Mouse (Mus musculus): ENCODE results near the gene Abca7. TPM values are rescaled to one million over a fixed set of nuclear protein-coding genes. Genes with fewer than 3 reads are reported as not detected.

Gene Abca7
- polyA plus RNA-seq, 1 experiment from 2014 or later: 4.0 TPM

DNA sequence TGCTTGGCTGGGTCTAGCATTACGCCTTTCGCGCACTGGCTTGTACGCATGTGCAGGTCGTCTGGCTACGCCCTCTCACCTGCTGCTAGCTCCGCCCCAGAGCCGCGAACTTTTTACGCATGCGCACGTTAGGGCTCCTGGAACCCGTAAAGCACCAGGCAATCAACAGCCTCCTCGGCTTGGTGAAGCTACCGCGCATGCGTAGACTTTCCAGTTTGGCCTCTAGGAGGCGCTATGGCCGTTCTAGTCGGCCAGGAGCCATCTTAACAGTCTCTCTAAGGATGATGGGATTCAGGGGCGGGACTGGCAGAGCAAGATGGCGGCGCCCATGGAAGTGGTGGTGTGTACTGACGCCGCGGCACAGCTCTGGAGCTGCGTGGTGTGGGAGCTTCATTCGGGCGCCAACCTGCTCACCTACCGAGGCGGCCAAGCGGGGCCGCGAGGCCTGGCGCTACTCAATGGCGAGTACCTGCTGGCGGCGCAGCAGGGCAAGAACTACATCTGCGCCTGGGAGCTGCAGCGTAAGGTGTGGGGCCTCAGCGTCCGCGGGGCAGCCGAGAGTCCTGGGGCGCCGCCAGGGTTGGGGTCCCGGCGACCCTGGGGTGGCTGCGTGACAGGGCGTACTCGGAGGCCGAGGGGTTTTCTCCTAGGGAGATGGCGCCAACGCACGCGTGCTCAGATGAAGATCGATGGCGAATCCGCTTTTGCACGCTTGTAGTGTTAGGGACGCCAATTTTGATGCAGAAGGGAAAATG lies 36.3 kb upstream of the Abca7 start, which contains the start of gene Wdr18:
Gene Wdr18, plus strand, starts transcription at position 306 of the 755 bp plus-strand sequence.
- ATAC-seq (ENCODE audit: insufficient number of reproducible peaks, low FRiP score, low TSS enrichment, low read depth): peak; percentile 96
- H3K9me3 ChIP-seq (replicated peaks): no peaks in the 10 kb centered on the region
- peaks cover 14% of the 10 kb centered on the region for H3K4me1 ChIP-seq
- H3K4me2 ChIP-seq (replicated peaks): peak within 1 kb of the TSS; percentile 76
- WGBS: under 1% methylated on average over 61 of the region's 61 CpGs
- peak within 1 kb of the TSS; percentile 77 for H3K27ac ChIP-seq (replicated peaks)
- H3K27me3 ChIP-seq: no peaks in the 10 kb centered on the region
- peak within 1 kb of the TSS; percentile 84 for H3K9ac ChIP-seq
- H3K36me3 ChIP-seq: peaks cover 30% of the 10 kb centered on the region
- H3K4me3 ChIP-seq (replicated peaks): peak within 1 kb of the TSS; percentile 100

DNA sequence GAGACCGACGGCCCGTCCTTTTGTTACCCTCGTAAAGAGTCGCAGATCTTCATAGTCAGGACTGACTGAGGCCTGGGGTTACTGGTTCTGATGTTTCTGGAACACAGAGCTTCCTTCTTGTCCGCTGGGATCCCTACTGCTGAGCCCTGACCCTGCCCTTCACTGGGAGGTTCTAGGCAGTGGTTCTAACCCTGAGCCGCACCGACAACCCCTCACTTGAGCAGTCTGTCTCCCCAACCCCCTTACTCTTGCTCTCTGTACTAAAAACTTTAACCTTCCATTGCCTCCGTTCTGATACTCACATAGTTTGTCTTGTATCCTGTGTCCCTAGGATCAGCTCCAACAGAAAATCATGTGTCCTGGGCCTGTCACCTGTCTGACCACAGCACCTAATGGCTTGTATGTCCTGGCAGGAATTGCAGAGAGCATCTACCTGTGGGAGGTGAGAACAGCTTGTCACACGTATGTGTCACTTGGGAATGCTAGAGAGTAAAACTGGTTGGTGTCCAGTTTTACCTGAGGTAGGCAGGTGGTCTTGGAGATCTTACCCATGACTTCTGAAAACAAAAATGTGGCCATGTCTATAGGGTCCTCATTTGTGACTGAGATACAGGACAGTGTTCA lies 35.5 kb upstream of the Abca7 start:
- ATAC-seq (ENCODE audit: insufficient number of reproducible peaks, low FRiP score, low TSS enrichment, low read depth): no peak
- Histone ChIP-seq H3K4me2 (replicated peaks) (peak overlapping the region; percentile 76), H3K9me3 (replicated peaks) (no peaks in the 10 kb centered on the region), H3K4me1 (peaks cover 14% of the 10 kb centered on the region), H3K4me3 (replicated peaks) (peak overlapping the region; percentile 100), H3K27ac (replicated peaks) (no peak overlapping the region), H3K27me3 (no peaks in the 10 kb centered on the region), H3K9ac (peak overlapping the region; percentile 84), H3K36me3 (peaks cover 37% of the 10 kb centered on the region)
- WGBS: 11% methylated on average over 10 of the region's 10 CpGs

DNA sequence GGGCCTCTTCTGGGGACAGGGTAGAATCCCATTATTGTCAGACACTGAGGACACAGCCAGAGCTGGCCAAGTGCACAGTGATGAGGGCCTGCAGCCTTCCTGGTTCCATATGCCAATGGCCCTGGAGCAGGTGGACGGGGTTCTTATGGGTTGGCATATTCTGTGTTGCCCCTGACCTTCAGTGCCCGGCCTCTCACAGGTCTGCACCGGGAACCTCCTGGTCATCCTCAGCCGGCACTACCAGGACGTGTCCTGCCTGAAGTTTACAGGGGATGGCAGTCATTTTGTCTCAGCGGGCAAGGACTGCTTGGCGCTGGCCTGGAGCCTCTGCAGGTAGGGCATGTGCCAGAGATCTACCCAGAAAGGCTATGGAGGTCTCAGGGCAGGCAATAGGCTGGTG lies 31.6 kb upstream of the Abca7 start:
- 97% methylated on average over 7 of the region's 7 CpGs for WGBS
- no peak for ATAC-seq (ENCODE audit: insufficient number of reproducible peaks, low FRiP score, low TSS enrichment, low read depth)
- peaks cover 60% of the 10 kb centered on the region for H3K36me3 ChIP-seq

DNA sequence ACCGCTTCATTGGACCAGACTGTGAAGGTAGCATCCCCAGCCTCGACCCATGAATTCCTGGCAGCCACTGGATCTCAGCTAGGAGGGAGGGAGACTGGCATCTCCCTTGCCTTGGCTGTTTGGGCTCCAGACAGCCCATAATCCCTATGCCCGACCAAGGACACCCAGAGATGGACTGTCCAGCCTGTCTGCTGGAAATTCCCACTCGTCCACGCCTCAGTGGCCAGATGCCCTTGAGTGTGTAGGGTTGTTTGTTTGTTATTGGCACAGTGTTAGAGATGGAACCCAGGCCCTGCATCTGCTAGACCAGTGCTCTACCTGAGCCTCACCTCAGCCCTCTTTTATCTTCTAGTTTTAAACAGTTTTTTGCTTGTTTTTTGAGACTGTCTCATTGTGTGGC lies 31.0 kb upstream of the Abca7 start:
- Histone ChIP-seq H3K36me3 (peaks cover 60% of the 10 kb centered on the region), H3K9ac (no peak overlapping the region), H3K4me2 (replicated peaks) (no peak overlapping the region), H3K4me1 (peaks cover 17% of the 10 kb centered on the region), H3K9me3 (replicated peaks) (no peaks in the 10 kb centered on the region), H3K4me3 (replicated peaks) (no peak overlapping the region), H3K27ac (replicated peaks) (no peak overlapping the region), H3K27me3 (no peaks in the 10 kb centered on the region)
- no peak for ATAC-seq (ENCODE audit: insufficient number of reproducible peaks, low FRiP score, low TSS enrichment, low read depth)
- WGBS: 82% methylated on average over 5 of the region's 5 CpGs

More for the DNA sequence above, 31.6 kb upstream of the Abca7 start:
- H3K4me1 ChIP-seq: peaks cover 16% of the 10 kb centered on the region
- no peaks in the 10 kb centered on the region for H3K27me3 ChIP-seq
- no peaks in the 10 kb centered on the region for H3K9me3 ChIP-seq (replicated peaks)
- H3K4me3 ChIP-seq (replicated peaks): no peak overlapping the region
- no peak overlapping the region for H3K4me2 ChIP-seq (replicated peaks)
- no peak overlapping the region for H3K27ac ChIP-seq (replicated peaks)
- no peak overlapping the region for H3K9ac ChIP-seq

DNA sequence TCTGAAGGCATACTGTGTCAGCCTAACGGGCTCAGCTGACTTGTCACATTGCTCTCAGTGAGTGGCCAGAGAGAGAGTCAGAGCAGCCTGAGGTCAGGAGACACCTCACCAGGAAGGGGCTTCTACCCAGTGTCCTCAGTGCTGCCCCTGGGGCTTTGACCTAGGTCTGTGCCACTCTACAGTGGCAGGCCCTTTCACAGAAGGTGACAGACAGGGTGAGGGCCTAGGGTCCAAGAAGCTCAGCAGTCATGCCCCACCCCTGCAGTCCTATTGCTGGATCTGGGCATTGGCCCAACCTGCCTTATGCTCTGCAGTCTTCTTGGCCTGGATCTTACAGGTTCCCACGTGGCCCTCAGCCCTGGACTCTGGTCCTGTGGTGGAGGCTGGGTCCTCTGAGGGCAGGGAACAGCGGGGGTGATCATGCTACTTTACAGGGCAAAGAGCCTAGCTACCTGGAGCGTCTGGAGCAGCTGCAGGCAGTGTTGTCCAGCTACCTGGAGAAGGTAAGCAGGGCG lies 29.4 kb upstream of the Abca7 start:
- WGBS: 90% methylated on average over 5 of the region's 5 CpGs
- ATAC-seq (ENCODE audit: insufficient number of reproducible peaks, low FRiP score, low TSS enrichment, low read depth): no peak
- H3K4me2 ChIP-seq (replicated peaks): no peak overlapping the region
- H3K36me3 ChIP-seq: peaks cover 60% of the 10 kb centered on the region
- H3K27ac ChIP-seq (replicated peaks): no peak overlapping the region
- H3K27me3 ChIP-seq: no peaks in the 10 kb centered on the region
- H3K4me3 ChIP-seq (replicated peaks): no peak overlapping the region
- H3K9ac ChIP-seq: no peak overlapping the region
- H3K9me3 ChIP-seq (replicated peaks): no peaks in the 10 kb centered on the region
- peaks cover 19% of the 10 kb centered on the region for H3K4me1 ChIP-seq

DNA sequence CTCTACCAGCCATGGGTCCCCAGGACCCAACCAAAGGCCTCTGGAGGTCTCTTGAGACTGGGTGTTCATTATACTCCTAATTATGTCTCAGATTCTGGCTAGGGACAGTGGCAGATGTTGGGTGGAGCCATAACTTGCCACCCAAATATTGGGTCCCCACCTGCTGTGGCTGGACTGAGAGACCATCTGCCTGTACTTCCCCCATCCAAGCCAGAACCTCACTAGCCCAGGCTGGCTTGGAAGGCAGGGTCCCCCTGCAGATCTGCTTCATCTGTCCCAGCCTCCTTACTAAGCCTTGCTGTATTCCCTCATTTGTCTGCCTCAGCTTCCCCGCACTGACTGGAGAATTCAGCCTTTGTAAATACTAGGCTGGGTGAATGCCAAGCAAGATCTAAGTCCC lies 28.1 kb upstream of the Abca7 start:
- Histone ChIP-seq H3K4me2 (replicated peaks) (no peak overlapping the region), H3K27me3 (no peaks in the 10 kb centered on the region), H3K9ac (no peak overlapping the region), H3K4me1 (peaks cover 19% of the 10 kb centered on the region), H3K36me3 (peaks cover 49% of the 10 kb centered on the region), H3K27ac (replicated peaks) (no peak overlapping the region), H3K4me3 (replicated peaks) (no peak overlapping the region), H3K9me3 (replicated peaks) (no peaks in the 10 kb centered on the region)
- WGBS: 84% methylated on average over 1 of the region's 1 CpGs
- ATAC-seq (ENCODE audit: insufficient number of reproducible peaks, low FRiP score, low TSS enrichment, low read depth): no peak

DNA sequence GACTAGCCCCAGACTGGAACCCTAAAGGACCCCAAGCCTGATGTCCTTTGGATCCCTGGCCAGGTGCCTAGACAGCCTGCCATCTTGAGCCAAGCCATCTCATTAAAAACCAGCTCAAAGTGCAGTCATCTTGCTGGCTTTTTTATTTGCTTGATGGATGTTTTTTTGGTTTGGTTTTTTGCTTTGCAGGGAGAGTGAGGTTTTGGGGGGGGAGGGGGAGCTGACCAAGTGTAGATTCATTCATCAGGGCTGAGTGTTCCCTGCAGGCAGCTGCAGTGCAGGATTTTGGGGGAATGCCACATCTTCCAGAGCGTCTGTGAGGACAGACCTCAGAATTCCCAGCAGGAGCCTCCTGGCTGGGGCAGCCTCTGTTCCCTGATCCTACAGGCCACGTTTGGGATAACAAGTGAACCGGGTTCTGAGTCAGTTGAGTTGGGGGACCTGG lies 27.1 kb upstream of the Abca7 start:
- H3K4me1 ChIP-seq: peaks cover 19% of the 10 kb centered on the region

DNA sequence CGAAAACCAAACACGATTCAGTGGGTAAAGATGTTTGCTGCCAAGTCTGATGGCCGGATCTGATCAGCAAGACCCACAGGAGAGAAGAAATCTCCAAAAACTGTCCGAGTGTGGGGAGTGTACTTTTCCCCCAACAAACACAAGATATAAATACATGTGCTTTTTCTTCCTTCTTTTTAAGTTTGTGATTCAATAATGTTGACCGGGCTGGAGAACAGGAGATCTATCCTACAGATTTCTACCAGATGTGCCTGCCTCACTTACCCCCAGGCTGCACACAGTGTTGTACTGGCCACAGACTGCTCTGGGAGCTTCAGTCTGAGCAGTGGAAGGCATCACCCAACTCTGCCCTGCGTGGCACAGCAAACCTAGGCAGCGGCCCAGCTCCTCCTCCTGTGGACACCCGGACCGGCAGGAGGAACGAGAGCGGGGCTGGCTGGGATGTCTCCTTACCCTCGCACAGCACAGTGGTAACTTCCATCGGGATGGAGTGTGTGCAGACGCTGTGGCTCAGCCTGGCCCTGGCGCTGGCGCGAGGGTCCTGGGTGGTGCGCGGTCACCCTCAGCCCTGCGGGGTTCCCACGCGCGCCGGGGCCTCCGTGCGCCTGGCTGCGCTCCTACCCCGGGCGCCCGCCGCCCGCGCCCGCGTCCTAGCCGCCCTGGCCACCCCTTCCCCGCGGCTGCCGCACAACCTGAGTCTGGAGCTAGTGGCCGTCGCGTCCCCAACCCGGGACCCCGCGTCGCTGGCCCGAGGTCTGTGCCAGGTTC lies 25.7 kb upstream of the Abca7 start, which contains the start of gene Grin3b:
Gene Grin3b, plus strand, starts transcription at position 301 of the 768 bp plus-strand sequence.
- Histone ChIP-seq H3K4me3 (replicated peaks) (peak within 1 kb of the TSS; percentile 54), H3K27ac (replicated peaks) (no peak within 1 kb of the TSS; the same call in 1 of the 2 replicates), H3K9ac (peak within 1 kb of the TSS; percentile 54), H3K27me3 (no peaks in the 10 kb centered on the region), H3K4me2 (replicated peaks) (peak within 1 kb of the TSS; percentile 98), H3K36me3 (peaks cover 40% of the 10 kb centered on the region), H3K4me1 (peaks cover 19% of the 10 kb centered on the region), H3K9me3 (replicated peaks) (no peaks in the 10 kb centered on the region)
- ATAC-seq (ENCODE audit: insufficient number of reproducible peaks, low FRiP score, low TSS enrichment, low read depth): no peak
- 3% methylated on average over 47 of the region's 47 CpGs for WGBS

More for the DNA sequence above, 27.1 kb upstream of the Abca7 start:
- Histone ChIP-seq H3K9ac (no peak overlapping the region), H3K9me3 (replicated peaks) (no peaks in the 10 kb centered on the region), H3K36me3 (peaks cover 42% of the 10 kb centered on the region), H3K27ac (replicated peaks) (no peak overlapping the region), H3K4me2 (replicated peaks) (no peak overlapping the region), H3K4me3 (replicated peaks) (no peak overlapping the region), H3K27me3 (no peaks in the 10 kb centered on the region)
- no peak for ATAC-seq (ENCODE audit: insufficient number of reproducible peaks, low FRiP score, low TSS enrichment, low read depth)
- 17% methylated on average over 3 of the region's 3 CpGs for WGBS

DNA sequence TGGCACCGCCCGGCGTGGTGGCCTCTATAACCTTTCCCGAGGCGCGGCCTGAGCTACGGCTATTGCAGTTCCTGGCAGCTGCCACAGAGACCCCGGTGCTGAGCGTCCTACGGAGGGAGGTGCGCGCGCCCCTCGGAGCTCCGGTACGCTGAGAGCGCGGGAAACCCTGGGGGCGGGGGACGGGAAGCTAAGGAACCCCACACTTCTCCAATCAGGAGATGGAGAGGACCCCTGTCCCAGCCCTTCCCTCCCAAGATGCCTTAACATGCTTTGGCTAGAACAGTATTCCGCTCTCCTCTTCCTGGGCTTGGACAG lies 25.2 kb upstream of the Abca7 start:
- WGBS: 1% methylated on average over 21 of the region's 21 CpGs
- Histone ChIP-seq H3K9me3 (replicated peaks) (no peaks in the 10 kb centered on the region), H3K36me3 (peaks cover 40% of the 10 kb centered on the region), H3K9ac (peak overlapping the region; percentile 54), H3K4me3 (replicated peaks) (peak overlapping the region; percentile 54), H3K4me2 (replicated peaks) (peak overlapping the region; percentile 98), H3K27ac (replicated peaks) (no peak overlapping the region; the same call in 1 of the 2 replicates), H3K27me3 (no peaks in the 10 kb centered on the region), H3K4me1 (peaks cover 19% of the 10 kb centered on the region)
- ATAC-seq (ENCODE audit: insufficient number of reproducible peaks, low FRiP score, low TSS enrichment, low read depth): 0 out of 2 replicates have a peak, but pooled peaks have one; percentile 12

DNA sequence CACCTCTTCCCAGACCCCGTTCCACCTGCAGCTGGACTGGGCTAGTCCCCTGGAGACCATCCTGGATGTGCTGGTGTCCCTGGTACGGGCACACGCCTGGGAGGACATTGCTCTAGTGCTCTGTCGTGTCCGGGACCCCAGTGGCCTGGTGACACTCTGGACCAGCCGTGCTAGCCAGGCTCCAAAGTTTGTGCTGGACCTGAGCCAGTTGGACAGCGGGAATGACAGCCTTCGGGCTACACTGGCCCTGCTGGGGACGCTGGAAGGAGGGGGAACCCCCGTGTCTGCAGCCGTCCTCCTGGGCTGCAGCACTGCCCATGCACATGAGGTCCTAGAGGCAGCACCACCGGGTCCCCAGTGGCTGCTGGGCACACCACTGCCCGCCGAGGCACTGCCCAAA lies 23.5 kb upstream of the Abca7 start:
- Histone ChIP-seq H3K9me3 (replicated peaks) (0 out of 2 replicates have a peak, but pooled peaks cover 5% of the 10 kb centered on the region), H3K9ac (no peak overlapping the region), H3K4me3 (replicated peaks) (no peak overlapping the region), H3K27ac (replicated peaks) (no peak overlapping the region), H3K4me1 (peaks cover 19% of the 10 kb centered on the region), H3K4me2 (replicated peaks) (no peak overlapping the region), H3K36me3 (peaks cover 40% of the 10 kb centered on the region), H3K27me3 (no peaks in the 10 kb centered on the region)
- WGBS: 66% methylated on average over 14 of the region's 14 CpGs
- ATAC-seq (ENCODE audit: insufficient number of reproducible peaks, low FRiP score, low TSS enrichment, low read depth): no peak

DNA sequence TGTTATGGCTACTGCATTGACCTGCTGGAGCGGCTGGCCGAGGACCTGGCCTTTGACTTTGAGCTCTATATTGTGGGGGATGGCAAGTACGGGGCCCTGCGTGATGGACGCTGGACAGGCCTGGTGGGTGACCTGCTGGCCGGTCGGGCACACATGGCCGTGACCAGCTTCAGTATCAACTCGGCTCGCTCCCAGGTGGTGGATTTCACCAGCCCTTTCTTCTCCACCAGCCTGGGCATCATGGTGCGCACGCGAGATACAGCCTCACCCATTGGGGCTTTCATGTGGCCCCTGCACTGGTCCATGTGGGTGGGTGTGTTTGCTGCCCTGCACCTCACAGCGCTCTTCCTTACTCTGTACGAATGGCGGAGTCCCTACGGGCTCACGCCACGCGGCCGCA lies 22.2 kb upstream of the Abca7 start:
- no peak overlapping the region for H3K9ac ChIP-seq
- 90% methylated on average over 21 of the region's 21 CpGs for WGBS
- H3K27ac ChIP-seq (replicated peaks): no peak overlapping the region
- no peak overlapping the region for H3K4me2 ChIP-seq (replicated peaks)
- 0 out of 2 replicates have a peak, but pooled peaks cover 5% of the 10 kb centered on the region for H3K9me3 ChIP-seq (replicated peaks)
- H3K4me3 ChIP-seq (replicated peaks): no peak overlapping the region
- ATAC-seq (ENCODE audit: insufficient number of reproducible peaks, low FRiP score, low TSS enrichment, low read depth): no peak
- H3K27me3 ChIP-seq: no peaks in the 10 kb centered on the region
- peaks cover 18% of the 10 kb centered on the region for H3K4me1 ChIP-seq
- H3K36me3 ChIP-seq: peaks cover 50% of the 10 kb centered on the region
